Mouse (Mus musculus): ENCODE measurements around the gene Relb. TPM values are rescaled to one million over a fixed set of nuclear protein-coding genes. Genes with fewer than 3 reads are reported as not detected.
"Not testable (repeated sequence)": the region's sequence is repeated elsewhere in the genome, so short reads cannot be mapped to it uniquely, and the experiment has no call there.

The Relb gene
- polyA plus RNA-seq, 1 experiment from 2014 or later, result 5.4 TPM

DNA sequence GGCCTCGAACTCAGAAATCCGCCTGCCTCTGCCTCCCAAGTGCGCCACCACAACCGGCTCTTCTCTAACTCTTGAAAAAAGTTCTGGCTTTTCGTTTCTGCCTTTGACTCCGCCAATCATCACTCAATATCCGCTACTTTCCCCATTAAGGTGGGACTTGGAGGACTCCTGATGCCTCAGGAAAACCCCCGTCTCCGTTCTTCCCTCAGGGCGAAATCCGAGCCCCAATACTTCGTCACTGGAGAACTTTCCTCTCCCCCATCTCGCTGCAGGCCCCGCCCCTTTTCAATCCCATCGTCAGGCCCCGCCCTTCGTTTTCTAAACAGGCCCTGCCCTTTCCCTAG, 1.1 kb downstream of the Relb start:
- H3K9ac ChIP-seq, result no peak overlapping the region
- H3K36me3 ChIP-seq, result peaks cover 14% of the 10 kb centered on the region
- peak overlapping the region; percentile 77; the same call in 1 of the 2 replicates for H3K27ac ChIP-seq
- peak overlapping the region; percentile 76 for H3K4me3 ChIP-seq
- 0 out of 2 replicates have a peak, but pooled peaks cover 3% of the 10 kb centered on the region for H3K27me3 ChIP-seq
- no peaks in the 10 kb centered on the region for H3K9me3 ChIP-seq
- peak overlapping the region; percentile 89 for H3K4me2 ChIP-seq
- WGBS, result 17% methylated on average over 17 of the region's 17 CpGs
- ATAC-seq (ENCODE audit: low FRiP score), result peak; percentile 1; the same call in 1 of the 2 replicates
- peaks cover 10% of the 10 kb centered on the region for H3K4me1 ChIP-seq (replicated peaks)

DNA sequence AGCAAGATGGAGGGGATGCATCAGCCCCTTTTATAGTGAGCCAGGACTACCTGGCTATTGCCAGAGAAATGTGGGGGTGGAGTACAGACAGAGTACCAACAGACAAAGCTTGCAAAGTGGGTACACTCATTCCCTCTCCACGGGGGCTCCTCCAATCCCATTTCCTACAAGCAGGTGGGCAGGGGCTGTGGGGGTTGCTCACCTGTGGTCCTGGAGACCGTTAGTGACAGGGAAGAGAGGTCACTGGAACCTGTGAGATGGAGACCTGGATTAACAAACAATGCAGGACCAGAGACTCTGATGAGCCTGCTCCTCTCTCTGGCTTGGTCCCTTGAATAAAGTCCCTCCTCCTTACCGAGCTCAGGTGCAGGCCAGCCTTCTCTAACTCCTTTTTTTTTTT, 1.5 kb downstream of the Relb start:
- H3K27ac ChIP-seq, result no peak overlapping the region
- H3K27me3 ChIP-seq, result 0 out of 2 replicates have a peak, but pooled peaks cover 7% of the 10 kb centered on the region
- WGBS, result 65% methylated on average over 3 of the region's 3 CpGs
- no peaks in the 10 kb centered on the region for H3K9me3 ChIP-seq
- H3K4me2 ChIP-seq, result peak overlapping the region; percentile 89
- H3K4me1 ChIP-seq (replicated peaks), result peaks cover 10% of the 10 kb centered on the region
- ATAC-seq (ENCODE audit: low FRiP score), result no peak
- peak overlapping the region; percentile 76; the same call in 1 of the 2 replicates for H3K4me3 ChIP-seq
- H3K9ac ChIP-seq, result no peak overlapping the region
- peaks cover 10% of the 10 kb centered on the region for H3K36me3 ChIP-seq

DNA sequence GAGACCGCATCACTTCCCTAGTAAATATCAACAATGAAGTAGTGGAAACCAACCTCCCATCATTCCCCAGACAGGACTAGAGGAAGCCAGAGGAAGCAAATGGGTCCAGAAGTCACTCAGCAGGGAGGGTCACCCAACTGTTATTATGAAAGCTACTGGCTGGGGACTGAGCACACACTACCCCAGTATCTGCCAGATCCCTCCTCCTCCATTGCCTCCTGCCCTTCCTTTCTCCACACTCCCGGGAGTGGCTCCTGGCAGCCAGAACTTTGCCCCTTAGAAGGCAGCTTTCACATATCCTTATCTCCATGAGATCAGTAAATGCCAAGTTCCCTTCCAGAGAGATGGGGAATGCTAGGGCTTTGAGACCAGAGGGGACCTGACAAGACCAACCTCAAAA, 5.8 kb downstream of the Relb start:
- Histone ChIP-seq H3K9ac (no peak overlapping the region), H3K27me3 (peaks cover 14% of the 10 kb centered on the region; the same call in 1 of the 2 replicates), H3K4me3 (no peak overlapping the region), H3K4me1 (replicated peaks) (peaks cover 11% of the 10 kb centered on the region), H3K9me3 (no peaks in the 10 kb centered on the region), H3K4me2 (no peak overlapping the region), H3K36me3 (no peaks in the 10 kb centered on the region), H3K27ac (no peak overlapping the region)
- no peak for ATAC-seq (ENCODE audit: low FRiP score)
- 77% methylated on average over 2 of the region's 2 CpGs for WGBS

- Histone ChIP-seq H3K36me3 (no peaks in the 10 kb centered on the region), H3K9me3 (no peaks in the 10 kb centered on the region), H3K4me1 (replicated peaks) (peaks cover 7% of the 10 kb centered on the region), H3K9ac (no peak overlapping the region), H3K27ac (no peak overlapping the region), H3K27me3 (peaks cover 14% of the 10 kb centered on the region; the same call in 1 of the 2 replicates), H3K4me3 (no peak overlapping the region), H3K4me2 (no peak overlapping the region)
- WGBS, result 51% methylated on average over 6 of the region's 6 CpGs
- ATAC-seq (ENCODE audit: low FRiP score), result no peak
Observed at GRCm38 (mm10) chr7:19622241-19622640, 7.0 kb downstream of the Relb start.

DNA sequence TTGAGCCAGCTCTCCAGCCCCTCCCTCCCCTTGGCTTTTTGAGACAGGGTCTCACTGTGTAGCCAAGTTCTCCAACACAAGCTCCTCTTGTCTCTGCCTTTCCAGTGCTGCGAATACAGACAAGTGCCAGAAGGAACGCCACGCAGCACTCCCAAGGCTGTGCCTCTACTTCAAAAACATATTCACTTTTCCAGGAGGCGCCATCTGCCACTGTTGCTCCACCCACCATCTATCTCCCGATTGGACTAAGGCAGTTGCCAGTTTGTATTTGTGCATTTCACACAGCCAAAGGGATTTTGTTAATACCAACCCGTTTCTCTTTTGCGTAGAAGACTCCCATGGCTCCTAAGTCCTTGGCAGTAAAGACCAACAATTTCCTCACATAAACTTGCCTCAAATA, 8.4 kb downstream of the Relb start:
- no peak for ATAC-seq (ENCODE audit: low FRiP score)
- WGBS, result 91% methylated on average over 7 of the region's 7 CpGs
- H3K27ac ChIP-seq, result no peak overlapping the region
- H3K9ac ChIP-seq, result no peak overlapping the region
- no peaks in the 10 kb centered on the region for H3K9me3 ChIP-seq
- H3K4me3 ChIP-seq, result no peak overlapping the region
- H3K4me2 ChIP-seq, result no peak overlapping the region
- H3K27me3 ChIP-seq, result peaks cover 14% of the 10 kb centered on the region; the same call in 1 of the 2 replicates
- H3K4me1 ChIP-seq (replicated peaks), result peaks cover 7% of the 10 kb centered on the region
- no peaks in the 10 kb centered on the region for H3K36me3 ChIP-seq

GRCm38 (mm10) chr7:19619004-19619801, 10.0 kb downstream of the Relb start:
- peaks cover 7% of the 10 kb centered on the region for H3K4me1 ChIP-seq (replicated peaks)
- 5% methylated on average over 34 of the region's 35 CpGs for WGBS
- H3K36me3 ChIP-seq, result no peaks in the 10 kb centered on the region
- peaks cover 14% of the 10 kb centered on the region; the same call in 1 of the 2 replicates for H3K27me3 ChIP-seq
- no peaks in the 10 kb centered on the region for H3K9me3 ChIP-seq
- peak overlapping the region; percentile 73 for H3K9ac ChIP-seq
- ATAC-seq (ENCODE audit: low FRiP score), result peak; percentile 82
- H3K4me3 ChIP-seq, result peak overlapping the region; percentile 34
- H3K27ac ChIP-seq, result peak overlapping the region; percentile 76
- peak overlapping the region; percentile 54 for H3K4me2 ChIP-seq

DNA sequence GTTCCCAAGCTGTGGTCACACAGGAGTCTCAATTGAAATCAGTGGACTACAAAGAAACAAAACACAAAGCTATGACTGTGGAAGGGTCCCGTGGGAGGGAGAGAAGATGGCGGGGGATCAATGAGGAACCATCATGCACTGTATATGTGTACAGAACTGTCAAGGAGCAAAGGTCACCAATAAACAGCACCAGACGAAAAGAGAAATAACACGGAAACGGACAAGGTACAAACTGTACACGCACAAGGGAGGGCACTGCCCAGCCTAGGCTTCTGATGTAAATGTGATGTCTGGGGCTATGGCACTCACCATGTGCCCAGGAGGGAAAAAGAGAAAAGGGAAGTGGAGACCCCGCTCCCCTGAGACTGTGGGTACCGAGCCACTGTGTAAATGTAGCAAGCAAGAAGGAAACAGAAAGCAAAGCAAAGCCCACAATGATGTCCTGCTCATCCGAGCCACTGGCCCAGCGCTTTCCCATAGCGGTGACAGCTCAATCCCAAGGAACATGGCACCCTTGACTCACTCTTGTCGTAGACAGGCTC, 14.1 kb downstream of the Relb start:
- H3K27me3 ChIP-seq, result 0 out of 2 replicates have a peak, but pooled peaks cover under 1% of the 10 kb centered on the region
- no peak overlapping the region for H3K9ac ChIP-seq
- ATAC-seq (ENCODE audit: low FRiP score), result no peak
- H3K4me1 ChIP-seq (replicated peaks), result peaks cover 7% of the 10 kb centered on the region
- H3K27ac ChIP-seq, result no peak overlapping the region
- WGBS, result 90% methylated on average over 12 of the region's 12 CpGs
- H3K9me3 ChIP-seq, result no peaks in the 10 kb centered on the region
- 0 out of 2 replicates have a peak, but pooled peaks cover 10% of the 10 kb centered on the region for H3K36me3 ChIP-seq
- no peak overlapping the region for H3K4me2 ChIP-seq
- no peak overlapping the region for H3K4me3 ChIP-seq

DNA sequence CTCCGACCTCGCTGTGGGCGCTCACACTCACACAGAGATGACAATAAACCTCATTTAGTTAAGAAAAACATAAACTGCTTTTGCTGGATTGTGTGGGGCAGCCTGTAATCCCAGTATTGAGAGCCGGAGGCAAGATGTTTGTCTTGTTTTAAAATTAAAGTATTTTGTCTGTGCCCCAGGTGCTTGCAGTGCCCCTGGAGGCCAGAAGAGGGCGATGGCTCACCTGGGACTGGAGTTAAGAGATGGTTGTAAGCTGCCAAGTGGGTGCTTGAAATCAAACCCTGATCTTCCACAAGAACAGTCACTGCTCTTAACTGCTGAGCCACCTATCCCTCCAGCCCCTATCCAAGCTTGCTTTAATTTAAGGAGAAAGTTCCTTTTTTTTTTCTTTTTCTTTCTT, 18.3 kb downstream of the Relb start:
- 83% methylated on average over 5 of the region's 5 CpGs for WGBS
- Histone ChIP-seq H3K4me3 (no peak overlapping the region), H3K27ac (no peak overlapping the region), H3K9me3 (no peaks in the 10 kb centered on the region), H3K4me2 (no peak overlapping the region), H3K9ac (no peak overlapping the region), H3K27me3 (no peaks in the 10 kb centered on the region), H3K4me1 (replicated peaks) (no peaks in the 10 kb centered on the region), H3K36me3 (0 out of 2 replicates have a peak, but pooled peaks cover 10% of the 10 kb centered on the region)
- ATAC-seq (ENCODE audit: low FRiP score), result no peak

GRCm38 (mm10) chr7:19609641-19610332, 19.5 kb downstream of the Relb start:
- no peak for ATAC-seq (ENCODE audit: low FRiP score)
- Histone ChIP-seq H3K4me2 (no peak overlapping the region), H3K27me3 (no peaks in the 10 kb centered on the region), H3K4me1 (replicated peaks) (no peaks in the 10 kb centered on the region), H3K36me3 (0 out of 2 replicates have a peak, but pooled peaks cover 10% of the 10 kb centered on the region), H3K9ac (no peak overlapping the region), H3K4me3 (no peak overlapping the region), H3K9me3 (no peaks in the 10 kb centered on the region), H3K27ac (no peak overlapping the region)
- WGBS, result 95% methylated on average over 12 of the region's 12 CpGs

DNA sequence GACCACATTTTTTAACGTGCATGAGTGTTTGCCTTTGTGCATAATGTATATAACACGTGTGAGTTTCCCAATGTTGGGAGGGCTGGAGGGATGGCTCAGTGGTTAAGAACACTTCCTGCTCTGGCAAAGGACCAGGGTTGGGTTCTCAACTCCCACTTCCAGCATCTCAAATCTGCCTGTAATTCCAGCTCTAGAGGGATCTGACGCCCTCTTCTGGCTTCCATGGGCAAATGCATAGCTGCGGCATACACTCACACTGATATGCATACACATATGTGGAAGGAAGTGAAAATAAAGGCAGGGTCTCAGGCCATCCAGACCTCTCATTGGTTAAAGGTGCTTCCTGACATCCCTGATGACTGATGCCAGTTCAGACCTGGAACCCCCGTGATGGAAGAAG, 21.9 kb downstream of the Relb start:
- H3K4me2 ChIP-seq, result no peak overlapping the region
- no peak overlapping the region for H3K27ac ChIP-seq
- no peak overlapping the region for H3K4me3 ChIP-seq
- no peaks in the 10 kb centered on the region for H3K9me3 ChIP-seq
- H3K9ac ChIP-seq, result no peak overlapping the region
- WGBS, result 82% methylated on average over 5 of the region's 5 CpGs
- peaks cover 15% of the 10 kb centered on the region for H3K4me1 ChIP-seq (replicated peaks)
- no peaks in the 10 kb centered on the region for H3K27me3 ChIP-seq
- ATAC-seq (ENCODE audit: low FRiP score), result no peak
- H3K36me3 ChIP-seq, result peaks cover 14% of the 10 kb centered on the region

- Histone ChIP-seq H3K27ac (peak overlapping the region; percentile 87; the same call in 1 of the 2 replicates), H3K36me3 (peaks cover 30% of the 10 kb centered on the region), H3K4me3 (peak overlapping the region; percentile 91), H3K4me2 (peak overlapping the region; percentile 96), H3K4me1 (replicated peaks) (peaks cover 39% of the 10 kb centered on the region), H3K9ac (peak overlapping the region; percentile 99; the same call in 1 of the 2 replicates)
- not testable (repeated sequence) for H3K9me3 ChIP-seq, H3K27me3 ChIP-seq
- ATAC-seq (ENCODE audit: low FRiP score), result peak; percentile 14; the same call in 1 of the 2 replicates
- 60% methylated on average over 10 of the region's 10 CpGs for WGBS
Observed at GRCm38 (mm10) chr7:19604606-19605214, 24.5 kb downstream of the Relb start.
